Mouse (Mus musculus) left cerebral cortex, adult 2 months (tissue): Measurements from ENCODE around the gene Chmp5. TPM values are rescaled to one million over a fixed set of nuclear protein-coding genes. Genes with fewer than 3 reads are reported as not detected.

Experiments
- DNase-seq, 2 experiments: peaks; one replicate each; pipeline ENCODE4 v3.0.0; 2021 to 2022; ENCODE audit warnings: low spot score in 2 of 2, mixed read lengths in 1 of 2; ENCODE audit errors: extremely low spot score in 1 of 2
- H3K27ac ChIP-seq: fragments of 200-600 bp; 2 replicates; pipeline ENCODE4 v1.8.1; 2022
- H3K4me3 ChIP-seq: fragments of 200-600 bp; 2 replicates; pipeline ENCODE4 v1.8.1; 2022
- CTCF ChIP-seq: fragments of 200-600 bp; IDR thresholded peaks from 2 replicates; pipeline ENCODE4 v1.8.1; 2022; ENCODE audit warnings: antibody characterized with exemption, mild to moderate bottlenecking, moderate library complexity
- intact Hi-C: fragments of 180-260 bp; cut with DNase I; formaldehyde crosslinking; loops from one replicate; pipeline ENCODE4 v1.15.1; 2025
- total RNA-seq, 2 experiments: library from RNA; stranded (reverse); gene quantifications; 2 replicates each; pipeline ENCODE4 v1.2.3; 2021

Chmp5 gene
- total RNA-seq, 2 experiments from 2014 or later, result 79.0 to 79.7 TPM

DNA sequence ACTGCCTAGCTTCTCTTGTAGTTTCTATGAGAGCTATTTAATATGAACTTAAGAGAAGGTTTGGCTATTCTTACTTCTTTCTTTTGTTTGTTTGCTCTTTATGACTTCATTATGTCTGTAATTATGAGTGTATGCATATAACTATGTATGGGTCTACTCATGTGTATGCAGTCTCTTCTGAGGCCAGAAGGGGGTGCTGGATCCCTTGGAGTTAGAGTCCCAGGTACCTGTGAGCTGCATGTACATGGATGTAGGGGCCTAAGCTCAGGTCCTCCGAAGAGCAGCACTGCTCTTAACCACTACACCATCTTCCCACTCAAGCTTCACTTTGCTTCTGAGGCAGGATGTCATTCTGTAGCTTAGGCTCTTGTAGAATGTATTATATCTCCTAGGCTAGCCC, 5.3 kb downstream of the Chmp5 start:
- H3K4me3 ChIP-seq, result no peak overlapping the region
- peak; percentile 40 for TF ChIP-seq CTCF
- DNase-seq, result no peak
- no peak overlapping the region for H3K27ac ChIP-seq
- intact Hi-C loops, result no loop called here

- no peak for TF ChIP-seq CTCF
- intact Hi-C loops, result no loop called here
- no peak for DNase-seq
- Histone ChIP-seq H3K27ac (no peak overlapping the region), H3K4me3 (no peak overlapping the region)
These were observed 7.7 kb downstream of the Chmp5 start for GRCm38 (mm10) chr4:40955942-40956341.

GRCm38 (mm10) chr4:40963536-40963935, 15.3 kb downstream of the Chmp5 start:
- intact Hi-C loops, result no loop called here
- no peak for DNase-seq
- Histone ChIP-seq H3K27ac (no peak overlapping the region), H3K4me3 (no peak overlapping the region)
- no peak for TF ChIP-seq CTCF

DNA sequence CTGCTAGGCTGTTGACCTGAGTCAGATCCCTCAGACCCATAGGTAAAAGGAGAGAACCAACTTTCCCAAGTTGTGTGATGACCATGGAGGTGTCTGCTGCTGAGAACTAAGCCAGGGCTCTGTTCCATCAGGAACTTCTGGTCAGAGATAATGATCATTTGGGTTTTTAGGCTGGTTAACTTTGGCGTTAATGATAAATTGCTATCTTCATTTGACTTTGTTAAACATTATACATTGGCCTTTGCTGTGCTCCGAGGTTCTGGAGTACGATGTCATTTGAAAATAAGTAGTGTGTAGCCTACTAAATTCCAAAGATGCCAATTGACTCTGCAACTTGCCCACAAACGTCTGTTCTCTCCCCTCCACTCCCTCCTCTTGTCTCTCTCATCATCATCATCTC, 21.0 kb downstream of the Chmp5 start:
- Histone ChIP-seq H3K4me3 (no peak overlapping the region), H3K27ac (no peak overlapping the region)
- TF ChIP-seq CTCF, result no peak
- intact Hi-C loops, result no loop called here
- DNase-seq, result no peak

- TF ChIP-seq CTCF, result no peak
- Histone ChIP-seq H3K4me3 (peak overlapping the region; percentile 95), H3K27ac (peak overlapping the region; percentile 98)
- intact Hi-C loops, result loop anchor here (5.0 kb wide), 1 partner anchor 152 kb away; the partner anchor contains the start of gene Nol6
- no peak for DNase-seq
These were observed 21.8 kb downstream of the Chmp5 start for GRCm38 (mm10) chr4:40969781-40970591.

GRCm38 (mm10) chr4:40970592-40970841, 22.3 kb downstream of the Chmp5 start:
- Histone ChIP-seq H3K27ac (peak overlapping the region; percentile 98), H3K4me3 (peak overlapping the region; percentile 95)
- no peak for TF ChIP-seq CTCF
- intact Hi-C loops, result loop anchor here (5.0 kb wide), 1 partner anchor 152 kb away; the partner anchor contains the start of gene Nol6
- no peak for DNase-seq

DNA sequence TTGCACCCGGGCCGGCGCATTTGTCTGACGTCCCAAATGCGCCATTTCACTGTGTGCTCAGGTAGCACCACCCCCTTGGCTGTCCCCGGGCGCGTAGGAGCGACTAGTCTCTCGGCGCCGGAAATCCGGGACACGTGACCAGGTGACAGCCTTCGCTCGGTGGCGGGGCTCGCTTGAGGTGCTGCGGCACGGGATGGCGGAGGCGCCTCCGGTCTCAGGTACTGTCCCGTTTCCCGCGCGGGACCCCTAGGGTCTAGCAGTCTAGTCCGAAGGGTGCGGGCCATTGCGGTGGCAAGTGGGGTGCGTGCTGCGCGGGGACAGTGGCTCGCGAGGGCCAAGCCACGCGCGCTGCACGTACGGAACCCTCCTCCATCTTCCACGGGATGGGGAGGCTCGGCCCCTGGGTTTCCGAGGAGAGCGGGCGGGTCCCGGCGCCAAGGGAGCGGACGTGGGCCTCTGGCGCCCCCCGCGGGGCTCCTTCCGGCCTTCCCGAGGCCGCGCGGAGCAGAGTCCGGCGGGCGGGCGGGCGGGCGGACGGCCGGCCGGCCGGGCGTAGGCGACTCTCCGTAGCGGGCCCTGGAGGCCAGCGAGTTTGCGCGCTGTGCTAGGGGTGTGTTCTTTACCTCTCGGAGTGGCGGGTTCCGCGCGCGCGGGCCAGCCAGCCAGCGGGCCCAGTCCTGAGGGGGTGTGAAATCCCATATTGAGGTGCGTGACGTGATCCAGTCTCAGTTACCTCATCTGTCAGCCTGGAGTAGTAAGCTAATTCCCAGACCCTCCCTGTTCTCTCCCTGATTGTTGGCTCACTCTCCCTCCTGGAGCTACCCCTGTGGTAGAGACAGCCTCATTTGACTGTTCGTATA, 22.9 kb downstream of the Chmp5 start, which contains the start of gene Nfx1:
Gene Nfx1, plus strand, starts transcription at position 65 of the 860 bp plus-strand sequence.
- TF ChIP-seq CTCF, result no peak
- peak; percentile 95 to 96 for DNase-seq
- Histone ChIP-seq H3K4me3 (peak within 1 kb of the TSS; percentile 95), H3K27ac (peak within 1 kb of the TSS; percentile 98)
- intact Hi-C loops, result loop anchor here (1.0 to 5.0 kb wide), 2 partner anchors 23 to 151 kb away; partner anchors contain the start of genes Bag1, Chmp5 and Nol6

DNA sequence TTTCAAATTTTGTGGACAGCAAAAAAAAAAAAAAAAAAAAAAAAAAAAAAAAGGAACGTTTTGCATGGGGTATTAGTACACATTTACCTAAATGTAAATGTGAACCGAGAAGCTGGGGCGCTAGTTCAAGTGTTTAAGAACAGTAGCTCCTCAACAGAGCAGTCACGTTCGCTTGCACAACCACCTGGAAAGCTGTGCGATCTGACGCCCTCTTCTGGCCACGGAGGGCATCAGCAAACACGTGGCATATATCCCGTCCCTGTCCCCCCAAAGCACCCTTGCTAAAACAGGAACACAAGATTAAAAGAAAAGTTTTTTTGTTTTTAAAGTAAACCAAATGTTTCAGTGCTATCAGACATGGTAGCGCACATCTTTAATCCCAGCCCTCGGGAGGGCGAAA, 23.5 kb downstream of the Chmp5 start:
- intact Hi-C loops, result loop anchor here (1.0 to 5.0 kb wide), 2 partner anchors 23 to 151 kb away; partner anchors contain the start of genes Bag1, Chmp5 and Nol6
- DNase-seq, result no peak
- Histone ChIP-seq H3K27ac (no peak overlapping the region; the same call in 1 of the 2 replicates), H3K4me3 (peak overlapping the region; percentile 95)
- TF ChIP-seq CTCF, result peak; percentile 47

GRCm38 (mm10) chr4:40974011-40974410, 25.8 kb downstream of the Chmp5 start:
- intact Hi-C loops, result loop anchor here (5.0 kb wide), 1 partner anchor 148 kb away; the partner anchor contains the start of gene Nol6
- TF ChIP-seq CTCF, result no peak
- no peak overlapping the region for H3K4me3 ChIP-seq
- DNase-seq, result no peak
- no peak overlapping the region for H3K27ac ChIP-seq

GRCm38 (mm10) chr4:40975678-40976077, 27.5 kb downstream of the Chmp5 start:
- Histone ChIP-seq H3K27ac (peak overlapping the region; percentile 36), H3K4me3 (no peak overlapping the region)
- no peak for TF ChIP-seq CTCF
- intact Hi-C loops, result no loop called here
- DNase-seq, result no peak

GRCm38 (mm10) chr4:40976651-40977050, 28.4 kb downstream of the Chmp5 start:
- Histone ChIP-seq H3K4me3 (no peak overlapping the region), H3K27ac (no peak overlapping the region)
- no peak for DNase-seq
- no peak for TF ChIP-seq CTCF
- intact Hi-C loops, result no loop called here

DNA sequence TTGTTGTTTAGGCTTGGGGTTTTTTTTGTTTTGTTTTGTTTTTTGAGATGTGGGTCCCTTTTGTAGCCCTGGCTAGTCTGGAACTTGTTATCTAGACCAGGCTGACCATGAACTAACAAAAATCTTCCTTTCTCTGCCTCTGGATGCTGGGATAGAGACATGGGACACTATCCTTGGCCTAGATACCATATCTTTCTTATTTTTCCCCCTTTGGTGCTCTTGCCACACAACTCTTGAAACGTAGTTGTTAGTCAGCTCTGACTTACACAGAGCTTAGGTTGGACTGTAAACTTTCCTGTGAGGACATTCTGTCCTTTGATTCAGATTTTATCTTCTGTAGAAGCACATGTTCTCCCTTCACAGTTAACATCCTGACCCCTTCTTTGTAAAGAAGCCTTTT, 31.2 kb downstream of the Chmp5 start:
- TF ChIP-seq CTCF, result no peak
- intact Hi-C loops, result no loop called here
- DNase-seq, result no peak
- Histone ChIP-seq H3K27ac (no peak overlapping the region), H3K4me3 (no peak overlapping the region)
